Mouse (Mus musculus): Measurements from ENCODE around the gene Msrb2. TPM values are rescaled to one million over a fixed set of nuclear protein-coding genes. Genes with fewer than 3 reads are reported as not detected.
A peak's percentile ranks its signal among the peaks of the same experiment; 100 is the strongest.

The Msrb2 gene
- total RNA-seq, 2 experiments from 2014 or later: 14.7 to 16.3 TPM

GRCm38 (mm10) chr2:19385772-19386171 lies 14.5 kb downstream of the Msrb2 start:
- DNase-seq: no peak
- intact Hi-C loops (cut with DNase I): no loop called here

GRCm38 (mm10) chr2:19388329-19389103 lies 17.3 kb downstream of the Msrb2 start:
- intact Hi-C loops (cut with DNase I): no loop called here

DNA sequence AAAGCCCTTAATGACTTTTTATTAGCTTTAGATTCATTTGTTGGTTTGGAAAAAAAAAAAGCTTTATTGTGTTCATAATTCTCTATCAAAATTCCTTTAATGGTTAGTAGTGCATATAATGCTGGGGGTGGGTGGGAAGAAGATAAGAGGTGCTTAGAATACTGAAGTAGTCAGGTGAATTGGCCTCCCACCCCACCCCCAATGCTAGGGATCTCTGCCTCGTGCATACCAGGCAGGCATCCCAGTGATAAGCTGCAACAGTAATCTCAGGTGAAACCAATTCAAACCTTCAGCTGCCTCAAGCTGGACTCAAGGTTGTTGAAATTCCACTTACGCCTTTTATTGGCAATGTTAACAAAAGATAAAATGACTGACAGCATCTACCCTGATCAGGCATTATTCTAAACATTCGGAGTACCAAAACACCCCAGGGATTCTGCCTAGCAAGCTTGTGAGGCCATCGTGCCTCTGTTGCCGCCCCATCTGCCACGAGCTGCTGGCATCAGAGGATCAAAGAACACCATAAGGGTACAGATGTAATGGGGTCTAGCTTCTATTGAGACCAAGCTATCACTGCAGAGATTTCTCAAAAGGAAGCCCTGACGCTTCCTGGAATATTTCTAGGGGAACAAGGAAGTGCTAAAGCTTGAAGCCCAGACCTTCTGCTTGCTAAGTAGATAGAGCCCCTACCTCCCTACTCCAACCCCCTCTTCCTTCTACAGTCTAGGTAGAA lies 19.3 kb downstream of the Msrb2 start:
- no peak for DNase-seq
- intact Hi-C loops (cut with DNase I): no loop called here

More at GRCm38 (mm10) chr2:19388329-19389103, 17.3 kb downstream of the Msrb2 start:
- DNase-seq: no peak

- DNase-seq: no peak
- intact Hi-C loops (cut with DNase I): no loop called here
These were observed 20.4 kb downstream of the Msrb2 start for GRCm38 (mm10) chr2:19391649-19392048.

GRCm38 (mm10) chr2:19392793-19393192 lies 21.6 kb downstream of the Msrb2 start:
- no peak for DNase-seq
- intact Hi-C loops (cut with DNase I): no loop called here

- intact Hi-C loops (cut with DNase I): no loop called here
- no peak for DNase-seq
These were observed 34.2 kb downstream of the Msrb2 start for GRCm38 (mm10) chr2:19405409-19405808.

DNA sequence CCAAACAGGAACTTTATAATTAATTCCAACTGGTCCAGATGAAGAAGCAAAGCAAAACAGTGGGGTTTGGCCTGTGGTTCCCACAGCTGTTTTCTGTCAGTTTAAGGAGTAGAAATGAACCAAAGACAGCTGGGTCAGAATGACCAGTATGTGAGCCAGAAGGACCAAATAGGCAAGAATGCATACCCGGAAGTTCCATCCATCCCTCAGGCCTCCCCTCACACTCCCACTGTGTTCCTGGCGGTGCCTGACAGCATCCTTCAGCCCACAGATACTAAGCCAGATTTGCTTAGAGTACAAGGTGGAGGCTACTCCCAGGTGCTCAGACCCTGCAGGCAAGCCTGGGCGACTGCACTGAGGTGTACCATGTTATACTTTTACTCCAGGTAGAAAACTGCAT lies 35.3 kb downstream of the Msrb2 start:
- DNase-seq: no peak
- intact Hi-C loops (cut with DNase I): no loop called here

DNA sequence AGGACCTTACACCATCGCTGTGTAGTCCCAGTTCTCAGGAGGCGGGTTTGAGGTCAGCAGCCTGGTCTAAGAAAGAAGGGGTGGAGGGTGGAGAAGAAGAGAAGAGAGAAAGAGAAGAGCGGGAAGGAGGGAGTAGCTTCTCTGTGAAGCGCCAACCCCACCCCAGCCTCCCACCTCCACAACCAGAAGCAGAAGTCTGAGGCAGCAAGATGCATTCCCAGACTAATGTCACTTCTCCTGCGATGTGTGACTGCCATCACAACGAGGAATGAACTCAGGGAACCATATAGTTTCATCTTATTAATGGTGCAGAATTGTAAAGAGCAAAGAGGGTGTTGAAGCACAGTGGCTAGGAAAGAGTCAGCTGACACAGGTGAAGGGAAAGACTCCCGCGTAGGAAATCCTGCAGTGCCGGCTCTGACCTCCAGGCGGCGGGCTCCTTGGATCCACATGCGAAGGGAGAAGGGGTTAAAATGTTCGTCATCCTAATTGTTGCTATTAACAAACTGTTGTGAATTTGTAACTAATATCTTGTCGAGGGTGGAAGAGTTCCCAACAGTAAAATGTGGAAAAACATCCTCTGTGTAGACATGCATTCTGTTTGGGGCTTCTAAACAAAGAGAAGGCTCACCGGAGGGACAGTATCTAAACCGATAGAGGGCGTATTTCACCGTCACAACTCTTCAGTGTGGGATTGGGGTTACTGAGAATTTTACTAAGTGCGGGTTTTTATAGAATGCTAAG lies 43.2 kb downstream of the Msrb2 start:
- intact Hi-C loops (cut with DNase I): loop anchor here (2.0 kb wide), 2 partner anchors 106 to 504 kb away; no protein-coding TSS in a partner anchor
- peak; percentile 25 to 36 for DNase-seq

- DNase-seq: no peak
- intact Hi-C loops (cut with DNase I): loop anchor here (2.0 to 5.0 kb wide), 3 partner anchors 106 to 504 kb away; no protein-coding TSS in a partner anchor
These were observed 43.9 kb downstream of the Msrb2 start for GRCm38 (mm10) chr2:19415063-19415521.

- no peak for DNase-seq
These were observed 44.8 kb downstream of the Msrb2 start for GRCm38 (mm10) chr2:19416066-19416465.

GRCm38 (mm10) chr2:19419686-19420345 lies 48.6 kb downstream of the Msrb2 start:
- intact Hi-C loops (cut with DNase I): loop anchor here (5.0 kb wide), 1 partner anchor 317 kb away; no protein-coding TSS in a partner anchor
- DNase-seq: no peak

More at GRCm38 (mm10) chr2:19416066-19416465, 44.8 kb downstream of the Msrb2 start:
- intact Hi-C loops (cut with DNase I): loop anchor here (5.0 kb wide), 1 partner anchor 321 kb away; no protein-coding TSS in a partner anchor

DNA sequence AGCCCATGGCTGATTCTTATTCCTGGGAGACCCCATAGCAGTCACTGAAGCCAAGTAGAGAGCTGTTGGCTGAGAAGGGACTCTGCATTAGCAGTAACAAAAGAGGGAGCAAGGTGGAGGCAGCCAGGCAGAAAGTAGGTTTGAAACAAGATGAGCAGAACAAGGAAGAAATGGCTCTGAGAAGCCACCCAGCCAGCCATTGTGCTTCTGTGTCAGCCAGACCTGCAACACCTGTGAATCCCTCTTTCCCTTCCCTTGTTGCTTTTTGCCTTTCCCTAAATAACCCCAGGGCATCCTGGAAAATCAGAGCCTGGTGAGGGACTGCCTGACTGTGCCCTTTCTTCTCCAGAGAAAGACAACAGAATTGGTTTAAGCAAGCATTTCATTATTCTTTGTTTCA lies 51.0 kb downstream of the Msrb2 start:
- no peak for DNase-seq
- intact Hi-C loops (cut with DNase I): no loop called here

DNA sequence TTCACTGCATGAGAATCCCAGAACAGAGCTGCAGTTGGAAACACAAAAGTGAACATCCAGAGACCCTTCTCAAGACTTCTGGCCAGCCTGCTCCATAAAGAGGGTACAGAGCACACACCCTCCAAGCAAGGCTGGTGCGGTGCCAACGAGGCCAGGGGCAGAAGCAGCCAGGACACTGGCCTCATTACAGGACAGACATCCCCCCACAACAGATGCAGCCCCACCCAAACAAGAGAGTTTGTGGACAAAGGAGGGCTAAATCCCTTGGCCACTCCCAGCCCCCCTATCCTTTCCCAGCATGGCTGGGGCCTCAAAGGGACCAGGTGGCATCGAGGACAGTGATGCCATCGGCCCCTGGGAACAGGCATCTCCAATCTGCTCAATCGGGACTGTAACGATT lies 51.8 kb downstream of the Msrb2 start:
- intact Hi-C loops (cut with DNase I): no loop called here
- no peak for DNase-seq

GRCm38 (mm10) chr2:19429031-19429430 lies 57.8 kb downstream of the Msrb2 start:
- intact Hi-C loops (cut with DNase I): no loop called here
- DNase-seq: no peak

DNA sequence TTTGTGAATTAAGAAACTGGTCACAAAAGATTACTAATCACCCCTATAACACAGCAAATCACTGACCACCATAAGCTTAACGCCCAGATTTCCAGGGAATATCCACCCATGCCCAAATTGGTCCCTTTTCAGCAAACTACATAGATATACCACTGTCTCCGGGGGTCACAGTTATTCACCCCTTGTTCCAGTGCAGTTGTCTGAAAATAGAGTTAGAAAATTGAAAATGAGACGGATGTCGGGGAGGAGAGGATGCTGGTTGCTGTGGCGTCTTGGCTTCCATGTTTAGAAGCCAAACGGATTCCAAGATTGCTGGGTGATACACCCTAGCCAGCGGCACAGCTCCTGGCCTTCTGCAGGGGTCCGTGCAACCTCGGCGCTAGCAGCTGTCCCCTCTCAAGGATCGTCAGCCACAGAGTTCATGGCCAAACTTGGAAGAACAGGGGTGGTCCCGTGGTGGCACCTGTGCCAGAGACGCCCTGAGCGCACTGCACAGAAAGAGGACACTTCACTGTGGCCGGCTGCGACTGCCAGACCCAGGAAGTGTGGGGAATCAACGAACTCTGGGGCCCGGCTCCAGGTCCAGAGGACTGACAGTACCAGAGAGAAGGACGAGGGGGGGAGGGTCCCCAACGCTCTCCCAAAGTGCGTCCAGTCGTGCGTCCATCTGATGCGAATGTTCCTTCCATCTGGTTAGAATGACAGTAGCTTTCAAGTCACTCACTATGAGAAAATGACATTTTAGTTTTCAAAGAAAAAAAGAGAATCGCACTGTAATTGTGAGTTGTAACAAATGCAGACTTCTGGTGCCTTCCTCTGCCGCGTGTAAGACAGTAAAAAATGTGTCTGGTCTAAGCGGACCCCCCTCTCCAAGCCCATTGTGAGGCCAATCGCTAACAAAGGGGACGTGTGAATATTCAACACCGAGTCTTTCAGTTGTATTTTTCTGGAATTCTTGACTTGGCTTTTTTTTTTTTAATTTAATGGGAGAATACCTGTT lies 58.8 kb downstream of the Msrb2 start:
- DNase-seq: no peak
- intact Hi-C loops (cut with DNase I): no loop called here

GRCm38 (mm10) chr2:19430746-19431145 lies 59.5 kb downstream of the Msrb2 start:
- intact Hi-C loops (cut with DNase I): no loop called here
- DNase-seq: no peak

DNA sequence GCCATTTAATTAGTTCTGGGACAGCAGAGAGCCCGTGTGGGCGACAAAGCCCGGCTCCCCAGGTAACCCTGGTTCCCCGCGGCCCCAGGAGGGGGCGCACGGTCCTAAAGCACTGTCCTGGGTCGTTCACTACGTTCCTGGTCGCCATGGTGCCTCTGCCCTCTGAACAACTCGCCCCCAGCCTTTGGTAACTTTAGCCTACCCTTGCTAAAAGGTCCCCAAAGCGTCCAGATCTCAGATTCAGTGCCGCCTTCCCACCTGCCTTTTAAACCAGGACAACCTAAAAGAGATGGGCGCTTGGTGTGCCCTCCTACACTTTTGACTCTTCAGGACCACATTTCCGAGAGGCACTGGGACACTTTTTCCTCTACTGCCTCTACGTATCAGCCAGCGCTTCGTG lies 59.9 kb downstream of the Msrb2 start:
- intact Hi-C loops (cut with DNase I): no loop called here
- DNase-seq: no peak

- no peak for DNase-seq
- intact Hi-C loops (cut with DNase I): no loop called here
These were observed 60.5 kb downstream of the Msrb2 start for GRCm38 (mm10) chr2:19431614-19432323.

Data from gastrocnemius, postnatal 36 days (tissue).